Mouse (Mus musculus) lung, adult 2 months (tissue): ENCODE results near the gene Rab22a.

Source experiments
- CTCF ChIP-seq: fragments of 200-500 bp; IDR thresholded peaks from 2 replicates; pipeline ENCODE4 v1.5.1; 2011; ENCODE audit warnings: mild to moderate bottlenecking, low read length, control low read depth; ENCODE audit not compliant: insufficient read depth
- POLR2A ChIP-seq: fragments of 200-500 bp; IDR thresholded peaks from 2 replicates; pipeline ENCODE4 v1.6.1; 2011; ENCODE audit warnings: low read depth, mild to moderate bottlenecking, control low read depth, low read length, borderline replicate concordance; ENCODE audit errors: extremely low read depth

DNA sequence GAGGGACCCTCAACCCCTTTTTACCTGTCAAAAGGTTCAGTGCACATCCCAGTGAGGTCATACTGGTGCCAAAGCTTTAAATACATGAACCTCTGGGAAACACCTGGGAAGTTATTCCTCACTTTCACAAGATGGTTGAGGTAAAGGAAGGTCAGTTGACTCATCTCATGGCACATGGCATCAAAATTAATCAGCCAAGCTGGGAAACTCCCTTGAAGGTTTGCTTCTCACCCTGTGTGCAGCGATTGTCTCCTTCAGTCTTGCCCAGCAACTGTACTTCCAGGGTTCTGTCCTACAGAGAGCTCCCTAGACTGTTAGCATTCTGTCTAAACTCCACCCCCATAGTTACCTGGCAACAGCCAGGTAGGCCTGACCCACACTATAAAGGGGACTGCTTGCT, 20.6 kb downstream of the Rab22a start:
- TF ChIP-seq CTCF = no peak
- TF ChIP-seq POLR2A = no peak
